Mouse (Mus musculus) kidney, adult 2 months (tissue): ENCODE measurements around the gene Dus3l.

ENCODE experiments used
- CTCF ChIP-seq: fragments of 200-500 bp; conservative IDR thresholded peaks from 2 replicates; pipeline ENCODE4 v1.5.1; 2011; ENCODE audit warnings: low read depth, mild to moderate bottlenecking, control low read depth, low read length, moderate library complexity, mixed read lengths; ENCODE audit not compliant: insufficient read depth, insufficient read length
- POLR2A ChIP-seq: fragments of 200-500 bp; IDR thresholded peaks from one replicate; pipeline ENCODE4 v1.6.1; 2011; ENCODE audit warnings: low read depth, low read length, control low read depth

- TF ChIP-seq POLR2A, result no peak
- no peak for TF ChIP-seq CTCF
These were observed 53.6 kb downstream of the Dus3l start for GRCm38 (mm10) chr17:56818067-56818636.
